Comparison of ENCODE assay signal across 18 mouse cellular contexts in genomic region chr1:167247886-167248285, GRCm38 (mm10). TPM values are rescaled to one million over a fixed set of nuclear protein-coding genes. Genes with fewer than 3 reads are reported as not detected.
DNase-seq lines count a peak whose midpoint lies in the region; ATAC-seq and TF ChIP-seq lines count a peak whose summit lies in the region.
"Had no signal": no experiment of that assay in that cellular context is flagged by ENCODE, and none has a peak within 500 bp of the region (broad histone marks: within the 10 kb centered on the region; RNA-seq: fewer than 3 reads in every experiment).

No protein-coding gene starts in this region.

- H3K27ac ChIP-seq in layer of hippocampus, adult 2 months = peak overlapping the region; percentile 79
- 0 out of 2 replicates have a peak overlapping the region, but pooled peaks have one; percentile 5 for H3K27ac ChIP-seq in midbrain, embryonic 12.5 days (replicated peaks)
- no peak overlapping the region for H3K27ac ChIP-seq in midbrain, embryonic 10.5 days (replicated peaks)
- H3K27ac ChIP-seq: midbrain, embryonic 15.5 days had no signal

- WGBS in midbrain, embryonic 12.5 days = 78% methylated on average over 9 of the region's 9 CpGs
- WGBS in midbrain, embryonic 10.5 days = 85% methylated on average over 9 of the region's 9 CpGs

- H3K9ac ChIP-seq in midbrain, embryonic 12.5 days (replicated peaks) = no peak overlapping the region
- H3K9ac ChIP-seq: heart, embryonic 12.5 days; limb, embryonic 15.5 days; midbrain, embryonic 15.5 days had no signal

- peaks cover 55% of the 10 kb centered on the region for H3K4me1 ChIP-seq in midbrain, embryonic 12.5 days
- peaks cover 61% of the 10 kb centered on the region for H3K4me1 ChIP-seq in midbrain, embryonic 10.5 days

- no peak for DNase-seq in layer of hippocampus, adult 2 months (ENCODE audit: low spot score in 2 of 2)
- no peak for DNase-seq in layer of hippocampus, adult 9-11 months
- DNase-seq in midbrain, embryonic 10.5 days (ENCODE audit: low spot score) = no peak
- DNase-seq in thymus, postnatal 0 days (ENCODE audit: low spot score) = peak; percentile 43
- DNase-seq in gastrocnemius, adult 18-20 months (ENCODE audit: low spot score) = no peak
- DNase-seq in left cerebral cortex, adult 18-20 months (ENCODE audit: low spot score in 2 of 2) = no peak
- DNase-seq: adrenal gland, postnatal 36 days; cerebellum, adult 8-10 months; kidney, adult 11 months; kidney, postnatal 25 days; lung, adult 18-20 months; right cerebral cortex, adult 18-20 months had no signal

- ATAC-seq in midbrain, embryonic 12.5 days (ENCODE audit: low FRiP score, low read depth) = no peak
- ATAC-seq: hindbrain, postnatal 0 days; midbrain, embryonic 15.5 days had no signal

- no peak overlapping the region for H3K4me3 ChIP-seq in layer of hippocampus, adult 2 months
- no peak overlapping the region for H3K4me3 ChIP-seq in midbrain, embryonic 12.5 days
- no peak overlapping the region for H3K4me3 ChIP-seq in midbrain, embryonic 10.5 days
- H3K4me3 ChIP-seq: heart, embryonic 12.5 days; limb, embryonic 15.5 days; midbrain, embryonic 15.5 days had no signal

- H3K36me3 ChIP-seq in midbrain, embryonic 12.5 days = no peaks in the 10 kb centered on the region
- no peaks in the 10 kb centered on the region for H3K36me3 ChIP-seq in midbrain, embryonic 10.5 days
- H3K36me3 ChIP-seq: heart, embryonic 12.5 days; limb, embryonic 15.5 days; midbrain, embryonic 15.5 days had no signal

- H3K9me3 ChIP-seq in midbrain, embryonic 12.5 days = no peaks in the 10 kb centered on the region
- H3K9me3 ChIP-seq in midbrain, embryonic 10.5 days (replicated peaks) = no peaks in the 10 kb centered on the region
- H3K9me3 ChIP-seq: heart, embryonic 12.5 days; limb, embryonic 15.5 days; midbrain, embryonic 15.5 days had no signal

- no peak overlapping the region for H3K4me2 ChIP-seq in midbrain, embryonic 12.5 days (replicated peaks)
- H3K4me2 ChIP-seq: heart, embryonic 12.5 days; limb, embryonic 15.5 days; midbrain, embryonic 15.5 days had no signal

- no peaks in the 10 kb centered on the region for H3K27me3 ChIP-seq in midbrain, embryonic 12.5 days
- H3K27me3 ChIP-seq in midbrain, embryonic 10.5 days (ENCODE audit: low read depth, poor library complexity, severe bottlenecking) = no peaks in the 10 kb centered on the region
- H3K27me3 ChIP-seq: heart, embryonic 12.5 days; limb, embryonic 15.5 days; midbrain, embryonic 15.5 days; Patski had no signal

- no peak for TF ChIP-seq CTCF in layer of hippocampus, adult 2 months (conservative IDR thresholded peaks at IDR 0.05)

RNA-seq across cellular contexts. Expression of gene Uck2, which starts 37.2 kb away (rescaled TPM):
- 10 to 100 TPM; 36.5 to 36.7 TPM for total RNA-seq in layer of hippocampus, adult 2 months (2021)
- polyA plus RNA-seq in midbrain, embryonic 12.5 days (2016; fragmentation: Nextera tagmentation; extraction: Ambion mirVana) = 107 and 110 TPM in 2 replicates
- 101 and 109 TPM in 2 replicates for polyA plus RNA-seq in midbrain, embryonic 10.5 days (2016; fragmentation: Nextera tagmentation; extraction: Ambion mirVana)
- polyA plus RNA-seq in thymus, postnatal 0 days (2015; fragmentation: Nextera tagmentation; extraction: Ambion mirVana) = 165 and 193 TPM in 2 replicates
- 10 to 100 TPM; 14.9 to 17.8 TPM for total RNA-seq in gastrocnemius, adult 18-20 months (2021)
- total RNA-seq in left cerebral cortex, adult 18-20 months (2021) = 10 to 100 TPM; 29.2 to 39.2 TPM
